ENCODE assay signal across 13 mouse cellular contexts in the genomic region with DNA sequence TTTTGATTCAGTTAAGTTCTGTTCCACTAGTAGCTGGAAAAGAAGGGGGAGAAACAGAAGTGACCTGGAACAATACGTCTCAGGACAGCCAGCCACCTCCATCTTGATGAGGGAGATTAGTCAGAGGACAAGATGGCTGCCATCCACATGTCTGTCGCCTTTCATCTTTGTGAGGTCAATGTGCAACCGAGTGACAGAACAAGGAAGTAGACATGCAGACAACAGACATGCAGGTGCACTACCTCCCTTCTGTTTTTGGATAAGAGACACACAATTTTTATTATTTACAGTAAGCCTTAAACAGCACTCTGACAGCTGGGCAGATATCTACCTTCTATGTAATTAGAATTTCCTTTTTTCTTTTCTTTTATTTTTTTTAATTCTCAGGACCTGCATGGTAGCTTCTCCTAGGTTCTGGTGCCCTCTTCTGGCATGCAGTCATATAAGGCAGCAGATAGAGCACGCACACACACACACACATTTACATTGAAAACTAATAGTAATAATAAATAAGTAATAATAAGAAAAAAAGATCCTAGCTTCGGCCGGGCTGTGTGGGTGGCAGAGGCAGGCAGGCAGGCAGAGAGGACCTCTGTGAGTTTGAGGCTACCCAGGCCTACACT. TPM values are rescaled to one million over a fixed set of nuclear protein-coding genes. Genes with fewer than 3 reads are reported as not detected.
DNase-seq lines count a peak whose midpoint lies in the region; ATAC-seq and TF ChIP-seq lines count a peak whose summit lies in the region.
"Had no signal": no experiment of that assay in that cellular context is flagged by ENCODE, and none has a peak within 500 bp of the region (broad histone marks: within the 10 kb centered on the region; RNA-seq: fewer than 3 reads in every experiment).

No protein-coding gene starts in this region.

- no peak overlapping the region for H3K4me2 ChIP-seq in kidney, embryonic 16.5 days (replicated peaks; ENCODE audit: low read depth, low read length)
- no peak overlapping the region for H3K4me2 ChIP-seq in forebrain, embryonic 14.5 days (ENCODE audit: low read length)
- H3K4me2 ChIP-seq: lung, embryonic 15.5 days had no signal

- no peak for DNase-seq in kidney, adult 2 months
- peak; percentile 43 for DNase-seq in testis, postnatal 10 days (ENCODE audit: low spot score)
- no peak for DNase-seq in testis, postnatal 14 days (ENCODE audit: low spot score)
- peak; percentile 80 for DNase-seq in ZHBTc4 (ENCODE audit: low read depth, low spot score)
- DNase-seq in splenic B cell, adult 2 months (ENCODE audit: low read depth, low spot score) = peak; percentile 67
- DNase-seq in forebrain, embryonic 14.5 days (ENCODE audit: low spot score) = no peak
- DNase-seq in heart, postnatal 25 days (ENCODE audit: low spot score) = no peak

- H3K27me3 ChIP-seq in kidney, adult 2 months (replicated peaks; ENCODE audit: control insufficient read depth, insufficient read depth, low read length) = no peaks in the 10 kb centered on the region
- H3K27me3 ChIP-seq in kidney, embryonic 16.5 days (ENCODE audit: insufficient read depth, low read length) = no peaks in the 10 kb centered on the region
- no peaks in the 10 kb centered on the region for H3K27me3 ChIP-seq in splenic B cell, adult 2 months (ENCODE audit: control insufficient read depth, insufficient read depth, low read length, poor library complexity, severe bottlenecking)
- H3K27me3 ChIP-seq in forebrain, embryonic 14.5 days (replicated peaks; ENCODE audit: control insufficient read depth, insufficient read depth, low read length) = no peaks in the 10 kb centered on the region
- H3K27me3 ChIP-seq: lung, embryonic 15.5 days had no signal

- no peak for ATAC-seq in kidney, embryonic 16.5 days (ENCODE audit: low FRiP score, low TSS enrichment)
- no peak for ATAC-seq in forebrain, embryonic 14.5 days

- no peak overlapping the region for H3K4me3 ChIP-seq in kidney, adult 2 months (ENCODE audit: insufficient read depth, low read depth, low read length)
- H3K4me3 ChIP-seq in kidney, embryonic 16.5 days (ENCODE audit: low read length) = no peak overlapping the region
- no peak overlapping the region for H3K4me3 ChIP-seq in forebrain, embryonic 14.5 days (ENCODE audit: low read depth, low read length)
- H3K4me3 ChIP-seq: forebrain, embryonic 10.5 days; lung, embryonic 15.5 days had no signal

- no peak overlapping the region for H3K27ac ChIP-seq in kidney, adult 2 months (ENCODE audit: insufficient read depth, low read depth, low read length)
- no peak overlapping the region for H3K27ac ChIP-seq in kidney, embryonic 16.5 days (ENCODE audit: low read length)
- no peak overlapping the region for H3K27ac ChIP-seq in forebrain, embryonic 14.5 days (ENCODE audit: low read depth, low read length)
- H3K27ac ChIP-seq: forebrain, embryonic 10.5 days; lung, embryonic 15.5 days had no signal

- H3K4me1 ChIP-seq in kidney, adult 2 months (ENCODE audit: control insufficient read depth, insufficient read depth, low read length) = no peaks in the 10 kb centered on the region
- H3K4me1 ChIP-seq in kidney, embryonic 16.5 days (ENCODE audit: insufficient read depth, low read length) = no peaks in the 10 kb centered on the region
- no peaks in the 10 kb centered on the region for H3K4me1 ChIP-seq in forebrain, embryonic 14.5 days (ENCODE audit: control insufficient read depth, insufficient read depth, low read length)

- intact Hi-C loops in heart, postnatal 25 days (cut with DNase I) = no loop called here

- no peak for TF ChIP-seq POLR2A in kidney, adult 2 months (IDR thresholded peaks at IDR 0.05; ENCODE audit: low read depth, low read length)

- TF ChIP-seq CTCF in kidney, adult 2 months (conservative IDR thresholded peaks at IDR 0.05; ENCODE audit: insufficient read depth, insufficient read length, low read depth, low read length) = 0 out of 2 replicates have a peak, but pooled peaks have one; percentile 17

- no peaks in the 10 kb centered on the region for H3K36me3 ChIP-seq in kidney, adult 2 months (ENCODE audit: control insufficient read depth, insufficient read depth, low read length)
- H3K36me3 ChIP-seq in kidney, embryonic 16.5 days (ENCODE audit: insufficient read depth, low read length) = no peaks in the 10 kb centered on the region
- no peaks in the 10 kb centered on the region for H3K36me3 ChIP-seq in splenic B cell, adult 2 months (ENCODE audit: control insufficient read depth, insufficient read depth, low read length, poor library complexity, severe bottlenecking)
- H3K36me3 ChIP-seq in forebrain, embryonic 14.5 days (ENCODE audit: control insufficient read depth, insufficient read depth, low read length) = no peaks in the 10 kb centered on the region
- H3K36me3 ChIP-seq: forebrain, embryonic 10.5 days; lung, embryonic 15.5 days had no signal

- no peaks in the 10 kb centered on the region; the same call in none of the 2 replicates for H3K9me3 ChIP-seq in kidney, embryonic 16.5 days (ENCODE audit: low read length)
- no peaks in the 10 kb centered on the region; the same call in 1 of the 2 replicates for H3K9me3 ChIP-seq in forebrain, embryonic 14.5 days (replicated peaks; ENCODE audit: control insufficient read depth, low read length)
- H3K9me3 ChIP-seq: lung, embryonic 15.5 days had no signal

- H3K9ac ChIP-seq in kidney, embryonic 16.5 days (replicated peaks; ENCODE audit: low read length) = no peak overlapping the region
- H3K9ac ChIP-seq in forebrain, embryonic 14.5 days (ENCODE audit: low read length) = no peak overlapping the region
- H3K9ac ChIP-seq: lung, embryonic 15.5 days had no signal

- 89% methylated on average over 6 of the region's 6 CpGs for WGBS in kidney, adult 2 months
- 86% methylated on average over 6 of the region's 6 CpGs for WGBS in kidney, embryonic 16.5 days
- WGBS in forebrain, embryonic 14.5 days = 90% methylated on average over 6 of the region's 6 CpGs

RNA-seq across cellular contexts. Expression of a gene that starts 4.4 kb away (rescaled TPM):
- polyA plus RNA-seq in kidney, adult 2 months (2012; rRNA removed) = 63.7 and 70.5 TPM in 2 replicates
- polyA plus RNA-seq in kidney, embryonic 16.5 days (2015; fragmentation: Nextera tagmentation; extraction: Ambion mirVana) = 40.4 and 50.5 TPM in 2 replicates
- 10.2 and 15.7 TPM in 2 replicates for polyA plus RNA-seq in forebrain, embryonic 14.5 days (2014; fragmentation: Nextera tagmentation; extraction: Ambion mirVana)
- total RNA-seq in heart, postnatal 25 days (2021) = 1 to 10 TPM; 7.6 to 8.1 TPM

RNA-seq across cellular contexts. Expression of a gene that starts 40.1 kb away (rescaled TPM):
- not detected in 2 replicates for polyA plus RNA-seq in kidney, adult 2 months (2012; rRNA removed)
- polyA plus RNA-seq in kidney, embryonic 16.5 days (2015; fragmentation: Nextera tagmentation; extraction: Ambion mirVana) = not detected in 2 replicates
- polyA plus RNA-seq in forebrain, embryonic 14.5 days (2014; fragmentation: Nextera tagmentation; extraction: Ambion mirVana) = not detected in 2 replicates
- not detected for total RNA-seq in heart, postnatal 25 days (2021)
- total RNA-seq: left cerebral cortex, adult 8-10 months had no signal
- polyA plus RNA-seq: forebrain, embryonic 10.5 days; gonadal fat pad, adult 2 months; intestine, embryonic 14.5 days; lung, embryonic 15.5 days had no signal

RNA-seq across cellular contexts. Expression of a gene that starts 47.7 kb away (rescaled TPM):
- polyA plus RNA-seq in kidney, adult 2 months (2012; rRNA removed) = 0.05 TPM in 1 of 2 replicates, not detected in the other
- polyA plus RNA-seq in kidney, embryonic 16.5 days (2015; fragmentation: Nextera tagmentation; extraction: Ambion mirVana) = 0.19 and 0.48 TPM in 2 replicates
- polyA plus RNA-seq in forebrain, embryonic 14.5 days (2014; fragmentation: Nextera tagmentation; extraction: Ambion mirVana) = not detected in 2 replicates
- under 1 TPM in 1 of 2 experiments, not detected in 1; 0.16 TPM for total RNA-seq in heart, postnatal 25 days (2021)
- total RNA-seq: left cerebral cortex, adult 8-10 months had no signal

Comparison
In these comparisons a context has a peak if more than half of its experiments do, and no peak if none do; other contexts are left out.
1. DNase-seq: peak in testis, postnatal 10 days (single experiment), ZHBTc4 (single experiment) and splenic B cell, adult 2 months (single experiment); none in kidney, adult 2 months (single experiment), testis, postnatal 14 days (single experiment), forebrain, embryonic 14.5 days (single experiment) and heart, postnatal 25 days (single experiment).